Mouse (Mus musculus): ENCODE results near the gene Chpf2. TPM values are rescaled to one million over a fixed set of nuclear protein-coding genes. Genes with fewer than 3 reads are reported as not detected.
"Not testable (repeated sequence)": the region's sequence is repeated elsewhere in the genome, so short reads cannot be mapped to it uniquely, and the experiment has no call there.

Chpf2 gene
- polyA plus RNA-seq (2012; rRNA removed), result 47.1 and 50.5 TPM in 2 replicates

DNA sequence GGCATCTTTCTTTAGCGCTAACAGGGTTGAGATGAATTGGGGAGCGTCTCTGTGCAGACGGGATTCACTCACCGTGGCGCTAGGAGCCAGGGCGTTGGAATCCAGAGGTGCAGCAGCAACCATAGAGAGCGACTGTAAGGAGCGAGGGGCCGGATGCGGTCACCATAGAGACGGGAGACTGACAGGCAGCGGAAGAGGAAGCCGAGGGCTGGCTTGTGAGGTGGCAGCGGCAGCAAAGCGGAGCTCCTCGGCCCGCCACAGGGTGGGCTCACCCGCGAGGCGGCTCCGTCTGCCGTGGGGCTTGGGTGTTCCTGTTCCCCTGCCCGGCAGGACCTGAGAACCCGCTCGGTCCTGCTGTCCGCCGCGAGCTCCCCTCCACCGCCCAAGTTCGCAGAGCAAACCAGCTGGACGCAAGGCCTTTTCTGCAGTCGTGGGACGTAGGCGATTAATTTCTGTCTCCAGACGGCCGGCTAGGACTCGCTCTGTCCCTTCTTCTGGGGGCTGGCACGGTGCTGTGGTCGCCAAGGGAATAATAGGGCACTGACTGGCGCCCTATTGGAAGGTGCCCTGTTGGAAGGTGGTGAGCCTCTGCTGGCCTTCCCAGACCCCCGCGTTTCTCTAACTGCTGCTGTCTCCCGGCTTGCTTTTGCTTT is at the start of gene Chpf2:
TSS of gene Chpf2 (plus strand) at position 195 of the 653 bp plus-strand sequence.
- DNase-seq (ENCODE audit: extremely low spot score in 1 of 2, low spot score in 1 of 2), result peak; percentile 71 to 84

DNA sequence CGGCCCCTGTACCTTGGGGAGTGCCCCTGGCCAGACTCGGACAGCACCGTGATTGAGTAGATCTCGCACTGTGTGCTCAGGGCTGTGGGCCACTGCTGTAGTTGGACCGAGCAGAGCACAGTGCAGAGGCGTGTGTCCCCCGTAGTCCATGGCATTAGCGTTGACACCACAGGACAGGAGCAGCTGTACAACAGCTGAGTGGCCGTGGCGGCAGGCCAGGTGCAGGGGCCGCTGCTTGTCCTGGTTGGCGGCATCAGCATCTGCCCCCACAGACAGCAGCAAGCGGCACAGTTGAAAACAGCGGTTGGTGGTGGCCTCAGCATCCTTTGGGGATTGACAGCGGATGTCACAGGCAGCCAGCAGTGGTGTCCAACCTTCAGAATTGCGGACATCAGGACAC is 48.9 kb upstream of the Chpf2 start:
- DNase-seq (ENCODE audit: extremely low spot score in 1 of 2, low spot score in 1 of 2), result no peak

DNA sequence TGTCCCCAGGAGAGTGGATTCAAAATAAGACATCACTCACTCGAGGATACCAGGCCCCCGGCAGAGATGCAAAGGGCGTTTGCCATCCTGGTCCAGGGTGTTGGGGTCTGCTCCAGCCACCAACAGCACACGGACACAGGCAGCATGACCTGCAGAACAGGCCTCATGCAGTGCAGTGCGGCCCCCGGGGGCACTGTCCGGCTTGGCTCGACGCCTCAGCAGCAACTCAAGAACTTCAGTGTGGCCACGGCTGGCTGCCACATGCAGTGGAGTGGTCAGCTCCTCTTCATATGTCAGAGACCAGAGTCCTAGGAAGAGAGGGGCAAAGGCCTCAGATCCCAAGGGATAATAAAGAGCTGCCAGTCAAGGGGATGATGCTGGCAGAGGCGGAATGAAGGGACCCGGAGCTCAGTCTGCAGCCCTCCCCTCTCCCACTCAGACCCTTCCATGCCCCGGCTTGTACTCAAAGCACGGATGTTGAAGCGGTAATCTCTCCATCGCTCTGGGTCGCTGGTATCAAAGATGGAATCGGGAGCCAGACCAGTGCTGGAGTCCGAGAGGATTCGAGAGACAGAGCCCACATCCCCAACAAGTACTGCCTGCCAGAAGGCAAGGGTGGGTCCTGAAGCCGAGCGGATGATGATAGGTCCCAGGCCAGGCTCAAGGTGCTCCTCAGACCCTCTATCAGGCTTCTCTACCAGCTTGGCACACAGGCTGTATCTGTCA is 46.8 kb upstream of the Chpf2 start:
- DNase-seq (ENCODE audit: extremely low spot score in 1 of 2, low spot score in 1 of 2), result no peak

DNA sequence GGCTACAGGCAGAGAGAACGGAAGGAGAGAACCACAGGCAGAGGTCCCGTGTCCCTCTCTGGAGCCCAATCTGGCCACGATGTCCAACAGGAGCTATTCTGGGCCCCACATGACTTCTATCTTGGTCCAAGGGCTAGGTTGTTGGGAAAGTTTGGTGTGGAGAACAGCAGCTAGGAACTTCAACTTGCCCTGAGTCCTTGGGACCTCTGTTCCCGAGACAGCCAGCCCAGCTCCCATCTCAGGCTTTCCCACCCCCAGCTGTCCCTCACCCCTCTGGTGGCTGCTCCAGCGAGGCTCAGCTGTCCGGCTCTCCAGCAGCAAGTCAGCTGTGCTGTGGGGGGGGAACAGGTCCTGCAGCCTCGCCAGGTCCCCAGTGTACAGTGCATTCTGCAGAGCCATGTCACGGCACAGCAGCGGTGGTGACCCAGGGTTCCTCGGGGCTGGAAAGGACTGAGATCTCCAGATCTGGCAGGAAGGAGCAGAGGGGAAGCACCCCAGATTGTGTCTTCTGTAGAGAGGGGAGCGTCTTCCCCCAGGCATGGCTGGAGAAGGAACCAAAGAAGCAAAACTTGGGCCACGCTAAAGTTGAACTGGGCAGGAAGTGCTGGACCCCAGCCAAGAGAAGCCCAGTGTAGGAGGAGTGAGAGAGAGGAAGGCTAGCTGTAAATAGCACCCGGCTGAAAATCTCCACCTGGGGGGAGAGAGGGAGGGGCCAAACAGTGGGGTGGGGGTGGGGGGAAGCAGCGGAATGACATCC is 46.0 kb upstream of the Chpf2 start, which contains the start of gene Asb10:
TSS of gene Asb10 (minus strand) at position 592 of the 757 bp plus-strand sequence.
- peak in 1 of 2 experiments; percentile 51 for DNase-seq (ENCODE audit: extremely low spot score in 1 of 2, low spot score in 1 of 2)

DNA sequence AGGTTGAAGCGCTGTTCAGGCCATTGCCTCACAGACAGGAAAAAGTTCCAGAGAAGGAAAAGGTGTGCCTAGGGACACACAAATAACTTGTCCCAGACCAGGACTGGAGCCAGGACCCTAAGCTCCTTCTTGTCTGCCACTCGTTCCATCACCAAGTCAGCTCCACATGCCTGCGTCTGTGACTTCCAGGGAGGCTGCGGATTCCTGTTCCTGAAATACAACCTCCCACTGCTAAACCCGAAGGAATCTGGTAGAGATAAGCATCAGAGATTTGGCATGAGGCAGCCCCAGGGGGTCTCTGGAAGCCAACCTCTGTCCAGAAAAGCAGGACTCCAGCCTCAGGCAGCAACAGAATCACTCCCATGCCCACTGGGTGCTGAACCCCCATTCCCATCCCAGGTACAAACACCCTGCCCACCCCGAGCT is 45.4 kb upstream of the Chpf2 start:
- no peak for DNase-seq (ENCODE audit: extremely low spot score in 1 of 2, low spot score in 1 of 2)

DNA sequence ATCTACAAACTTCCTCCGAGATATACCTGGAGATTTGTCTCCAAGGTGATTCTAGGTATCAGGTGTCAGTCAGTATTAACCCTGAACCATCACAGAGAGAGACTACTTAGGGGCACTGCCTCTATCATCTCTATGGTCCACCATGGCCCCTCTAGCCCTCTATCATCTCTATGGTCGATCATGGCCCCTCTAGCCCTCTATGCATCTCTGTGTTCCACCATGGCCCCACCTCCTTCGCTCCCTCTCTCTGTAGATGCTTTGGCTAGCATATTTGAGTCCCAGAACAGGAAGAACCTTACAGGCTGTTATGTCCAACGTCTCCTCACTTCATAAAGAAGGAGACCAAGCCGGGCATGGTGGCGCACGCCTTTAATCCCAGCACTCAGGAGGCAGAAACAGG is 43.9 kb upstream of the Chpf2 start:
- DNase-seq (ENCODE audit: extremely low spot score in 1 of 2, low spot score in 1 of 2), result no peak

DNA sequence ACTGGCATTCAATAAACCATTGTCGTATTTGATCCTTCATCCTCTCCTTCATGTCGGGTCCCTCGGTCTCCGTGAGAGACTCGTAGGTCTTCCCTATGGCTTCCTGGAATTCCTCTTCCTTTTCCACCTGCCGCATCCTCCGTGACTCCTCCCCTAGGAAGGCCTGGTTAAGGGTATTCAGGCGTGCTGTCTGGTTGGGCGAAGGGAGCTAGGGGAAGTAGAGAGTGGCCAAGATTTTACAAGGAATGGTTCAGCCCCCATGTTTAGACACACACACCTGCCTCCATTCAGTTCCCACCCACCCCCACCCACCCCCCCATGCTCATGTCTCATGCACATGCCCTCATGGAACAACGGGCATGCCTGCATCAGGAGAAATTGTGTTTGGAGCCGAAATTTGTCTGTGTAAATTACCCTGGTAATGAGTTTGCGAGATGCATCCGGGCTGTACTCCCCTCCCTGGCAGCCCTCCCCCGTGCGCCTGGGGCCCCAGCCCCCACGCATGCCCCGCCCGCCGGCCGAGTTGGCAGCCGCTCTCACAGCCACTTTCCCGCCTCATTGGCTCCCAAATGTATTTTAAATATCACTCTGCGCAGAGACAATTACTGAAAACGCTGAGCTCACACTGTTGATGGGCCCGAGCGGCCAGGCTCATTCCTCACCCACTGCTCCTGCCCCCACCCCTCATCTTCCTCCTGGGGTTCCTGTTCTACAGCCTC is 35.8 kb upstream of the Chpf2 start:
- DNase-seq (ENCODE audit: extremely low spot score in 1 of 2, low spot score in 1 of 2), result peak in 1 of 2 experiments; percentile 73

DNA sequence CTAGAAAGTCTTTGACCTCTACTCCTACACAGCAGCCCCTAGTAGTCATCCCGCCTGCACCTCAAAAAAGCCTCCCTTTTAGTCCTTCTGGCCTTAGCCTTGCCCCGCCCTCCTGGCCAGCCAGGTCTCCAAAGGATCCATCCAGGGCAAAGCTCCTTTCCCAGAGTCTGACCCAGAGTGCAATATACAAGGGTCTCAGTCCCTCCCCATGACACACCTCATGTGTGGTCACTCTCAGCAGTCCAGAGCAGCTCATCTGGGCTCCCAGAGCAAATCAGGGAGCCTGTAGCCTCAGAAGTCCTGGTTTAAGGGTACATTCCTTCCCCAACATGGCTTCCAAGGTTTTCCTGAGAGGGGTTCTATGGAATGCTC is 35.2 kb upstream of the Chpf2 start:
- DNase-seq (ENCODE audit: extremely low spot score in 1 of 2, low spot score in 1 of 2), result no peak

DNA sequence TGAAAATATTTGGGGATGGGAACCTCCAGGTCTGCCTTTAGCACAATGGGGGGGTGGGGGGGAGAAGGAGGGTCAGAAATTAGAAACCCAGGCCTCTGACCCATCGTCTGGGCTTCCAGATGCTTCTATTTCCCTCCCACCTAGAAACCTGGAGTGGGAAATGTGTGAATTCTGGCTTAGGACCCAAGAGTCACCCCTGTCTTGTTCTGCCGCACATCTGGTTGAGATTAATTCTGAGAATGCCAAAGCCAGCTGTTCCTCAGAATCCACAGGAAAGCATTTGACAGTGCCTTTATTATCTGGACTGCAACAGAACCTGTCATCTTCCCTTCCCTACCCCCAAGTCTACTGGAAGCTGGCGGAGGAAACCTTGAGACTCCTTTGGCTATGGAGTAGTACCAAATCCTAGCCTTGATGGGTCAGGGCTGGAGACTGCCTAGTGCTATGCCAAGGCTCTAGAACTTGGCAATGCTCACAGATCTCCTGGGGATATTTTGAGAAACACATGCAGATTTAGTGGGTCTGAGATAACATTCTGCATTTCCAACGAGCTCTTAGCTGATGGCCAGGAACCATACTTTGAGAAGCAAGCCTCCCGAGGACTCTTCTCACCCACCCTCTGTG is 32.8 kb upstream of the Chpf2 start:
- no peak for DNase-seq (ENCODE audit: extremely low spot score in 1 of 2, low spot score in 1 of 2)

DNA sequence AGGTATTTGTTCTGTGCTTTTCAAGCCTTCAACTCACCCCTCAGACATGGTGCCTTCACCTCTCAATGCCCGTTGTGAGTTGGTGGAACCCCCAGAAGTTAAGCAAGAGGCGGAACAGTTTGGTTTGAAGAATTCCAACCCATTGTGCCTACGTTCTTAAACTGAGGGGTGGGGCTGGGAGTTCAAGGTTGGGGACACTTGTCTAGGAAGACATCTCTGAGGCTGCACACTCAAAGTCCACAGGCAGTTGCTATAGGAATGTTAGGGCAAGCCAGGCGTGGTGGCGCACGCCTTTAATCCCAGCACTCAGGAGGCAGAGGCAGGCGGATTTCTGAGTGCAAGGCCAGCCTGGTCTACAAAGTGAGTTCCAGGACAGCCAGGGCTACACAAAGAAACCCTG is 31.2 kb upstream of the Chpf2 start:
- DNase-seq (ENCODE audit: extremely low spot score in 1 of 2, low spot score in 1 of 2), result not testable (repeated sequence)

DNA sequence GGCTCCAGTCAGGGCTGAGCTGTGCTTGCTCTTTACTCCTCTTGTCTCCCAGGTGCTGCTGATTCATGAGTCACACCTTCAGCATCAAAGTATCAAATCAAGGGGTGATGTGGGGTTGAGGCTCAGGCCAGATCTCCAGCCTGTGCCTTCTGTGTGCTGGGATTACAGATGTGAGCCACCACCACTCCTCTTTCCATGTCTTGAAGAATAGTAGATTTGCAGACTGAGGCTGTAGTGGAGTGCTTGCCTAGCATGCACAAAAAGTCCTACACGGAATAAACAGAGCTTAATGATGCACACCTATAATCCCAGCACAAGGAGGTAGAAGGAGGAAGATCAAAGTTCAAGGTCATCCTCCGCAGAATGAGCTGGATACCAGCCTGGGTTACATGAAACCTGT is 29.8 kb upstream of the Chpf2 start, which contains the start of gene 4931409K22Rik:
TSS of gene 4931409K22Rik (minus strand) at position 101 of the 400 bp plus-strand sequence.
- DNase-seq (ENCODE audit: extremely low spot score in 1 of 2, low spot score in 1 of 2), result no peak

DNA sequence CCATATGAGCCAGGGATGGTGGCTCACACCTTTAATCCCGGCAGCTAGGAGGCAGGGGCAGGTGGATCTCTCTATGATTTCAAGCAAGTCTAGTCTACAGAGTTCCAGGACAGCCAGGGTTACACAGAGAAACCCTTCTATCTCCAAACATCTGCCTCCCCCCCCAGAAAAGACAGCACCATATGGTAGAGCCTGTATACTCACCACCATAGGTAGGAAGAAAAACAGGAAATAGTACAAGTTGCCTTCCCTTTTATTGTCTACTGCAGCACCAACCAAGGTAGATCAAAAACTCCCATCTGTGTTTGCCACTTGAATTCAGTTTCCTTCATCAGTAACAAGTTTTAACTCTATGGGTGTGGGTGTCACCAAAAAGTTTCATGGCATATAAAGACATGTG is 10.6 kb upstream of the Chpf2 start:
- no peak for DNase-seq (ENCODE audit: extremely low spot score in 1 of 2, low spot score in 1 of 2)

DNA sequence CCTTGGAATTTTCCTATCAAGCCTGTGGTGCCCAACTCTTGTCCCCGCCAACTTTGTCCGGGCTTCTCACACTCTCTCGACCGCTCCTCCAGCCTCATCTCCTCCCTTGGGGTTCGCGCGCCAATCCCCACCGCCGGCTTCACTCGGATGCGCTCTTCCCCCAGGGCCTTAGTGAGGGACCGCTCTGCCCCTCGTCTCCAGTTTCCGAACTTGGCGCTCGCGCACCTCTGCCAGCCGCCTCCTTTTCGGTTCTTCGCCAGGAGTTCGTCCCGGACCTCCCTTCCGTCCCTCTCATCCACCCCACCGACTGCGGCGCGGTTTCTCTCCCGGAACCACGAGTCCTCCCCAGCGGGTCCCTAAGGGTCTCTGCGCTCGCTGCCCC is 9.7 kb upstream of the Chpf2 start:
- DNase-seq (ENCODE audit: extremely low spot score in 1 of 2, low spot score in 1 of 2), result no peak

DNA sequence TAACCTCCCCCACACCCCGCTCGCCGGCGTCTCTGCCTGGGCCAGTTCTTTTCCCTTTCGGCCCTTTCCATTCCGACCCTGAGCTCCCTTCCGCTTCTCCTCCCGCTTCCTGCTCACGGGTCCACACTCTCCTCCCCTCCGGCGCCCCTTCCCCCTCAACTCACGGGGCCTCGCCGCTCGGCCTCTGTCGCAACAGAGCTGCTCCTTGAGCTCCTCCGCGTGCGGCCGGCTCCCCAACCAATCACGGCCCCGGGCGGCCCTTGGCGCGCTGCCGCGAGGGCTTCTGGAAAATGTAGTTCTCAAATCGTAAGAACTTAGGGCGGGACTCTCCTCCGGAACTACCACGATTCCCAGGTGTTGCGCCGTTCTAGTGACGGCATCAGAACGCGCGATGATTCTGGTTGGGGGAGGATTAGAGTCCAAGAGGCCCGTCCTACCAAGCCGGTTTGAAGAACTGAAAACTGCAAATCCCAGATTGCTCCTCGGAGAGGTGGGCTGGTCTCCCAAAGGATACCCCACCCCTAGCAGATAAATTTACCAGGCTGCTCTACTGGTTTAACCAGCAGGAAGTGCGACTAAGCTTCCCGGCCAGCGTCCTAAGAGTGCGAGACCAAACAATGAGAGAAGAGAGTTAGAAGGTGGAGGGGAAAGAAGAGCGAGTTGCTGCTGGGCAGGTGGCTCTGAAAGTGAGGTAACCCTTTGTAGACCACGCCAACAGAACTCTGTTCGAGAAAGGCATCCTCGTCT is 9.2 kb upstream of the Chpf2 start, which contains the start of gene Abcf2:
TSS of gene Abcf2 (minus strand) at position 285 of the 747 bp plus-strand sequence.
- DNase-seq (ENCODE audit: extremely low spot score in 1 of 2, low spot score in 1 of 2), result peak; percentile 100

DNA sequence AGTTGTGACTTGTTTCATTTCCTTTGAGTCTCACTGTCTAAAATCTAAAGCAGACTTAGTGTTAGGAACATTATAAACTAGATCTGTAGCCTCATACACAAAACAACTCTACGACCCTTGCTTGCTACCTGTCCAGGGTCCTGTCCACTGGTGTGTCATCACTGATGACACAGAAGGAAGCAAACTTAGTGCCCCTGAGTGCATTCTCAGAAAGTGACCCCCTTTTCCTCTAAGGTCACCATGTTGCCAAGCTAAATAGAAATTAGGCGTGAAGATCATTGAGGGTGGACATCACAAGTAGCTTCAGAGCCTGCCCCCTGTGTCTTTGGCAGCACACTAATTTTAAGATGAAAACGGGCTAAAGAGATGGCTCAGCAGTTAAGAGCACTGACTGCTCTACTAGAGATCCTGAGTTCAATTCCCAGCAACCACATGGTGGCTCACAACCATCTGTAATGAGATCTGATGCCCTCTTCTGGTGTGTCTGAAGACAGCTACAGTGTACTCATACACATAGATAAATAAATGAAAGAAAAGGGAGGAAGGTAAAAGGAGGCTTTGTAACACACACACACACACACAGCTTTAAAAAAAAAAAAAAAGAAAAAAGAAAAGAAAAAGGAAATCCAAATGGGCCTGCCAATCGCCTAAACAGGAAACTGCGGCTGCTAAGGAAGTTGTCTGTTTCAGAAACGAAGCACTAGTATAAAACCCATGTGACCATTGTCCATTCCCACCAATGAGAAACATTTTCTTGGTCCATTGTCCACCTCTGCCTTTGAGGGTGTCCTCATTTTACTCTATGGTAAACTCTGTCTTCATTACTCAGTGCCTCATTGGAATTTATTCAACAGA is 8.2 kb upstream of the Chpf2 start:
- DNase-seq (ENCODE audit: extremely low spot score in 1 of 2, low spot score in 1 of 2), result no peak

DNA sequence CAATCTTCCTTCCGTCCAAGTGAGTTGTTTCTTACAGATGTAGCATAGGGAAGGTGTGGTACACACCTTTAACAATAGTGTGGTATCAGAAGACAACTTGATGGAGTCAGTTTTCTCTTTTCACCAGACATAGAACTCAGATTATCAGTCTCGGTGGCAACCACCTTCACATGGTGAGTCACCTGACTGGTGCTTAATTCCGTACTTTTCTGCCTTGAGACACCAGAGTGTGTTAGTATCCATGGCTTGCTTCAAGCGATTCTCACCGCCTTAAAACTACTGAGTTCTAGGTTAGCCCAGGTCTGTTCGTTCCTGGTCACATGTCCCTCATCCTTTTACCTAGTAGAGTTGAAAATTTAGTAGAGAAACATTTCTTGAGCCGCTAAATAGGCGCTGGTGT is 435 bp upstream of the Chpf2 start:
- DNase-seq (ENCODE audit: extremely low spot score in 1 of 2, low spot score in 1 of 2), result no peak

DNA sequence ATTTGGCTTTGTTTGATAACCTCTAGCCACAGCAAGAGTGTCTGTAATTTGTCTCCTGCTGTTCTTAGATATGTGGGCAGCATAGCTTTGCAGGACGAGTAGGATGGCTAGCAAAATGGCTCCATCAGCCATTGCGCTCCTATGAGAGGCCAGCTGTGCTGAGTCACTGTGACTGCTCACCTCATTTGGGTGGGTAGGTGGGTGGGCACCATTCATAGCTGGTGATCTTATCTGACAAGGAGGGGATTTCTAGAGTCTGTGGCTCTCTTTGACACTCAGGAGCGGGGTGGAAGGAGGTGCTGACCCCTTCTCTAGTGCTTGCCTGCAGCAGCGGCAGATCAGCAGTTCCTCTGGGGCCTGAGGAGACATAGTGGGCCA is 648 bp downstream of the Chpf2 start:
- peak in 1 of 2 experiments; percentile 69 for DNase-seq (ENCODE audit: extremely low spot score in 1 of 2, low spot score in 1 of 2)

All from frontal cortex, adult 2 months (tissue).